Mouse (Mus musculus) C2C12 (cell line): Measurements from ENCODE around the gene Zbtb16. TPM values are rescaled to one million over a fixed set of nuclear protein-coding genes. Genes with fewer than 3 reads are reported as not detected.

Experiments
- H3K27me3 ChIP-seq: one replicate; pipeline ENCODE4 v1.6.1; 2011; ENCODE audit not compliant: control insufficient read depth, insufficient read depth, insufficient read length
- H3K36me3 ChIP-seq: one replicate; pipeline ENCODE4 v1.6.1; 2011; ENCODE audit not compliant: control insufficient read depth, insufficient read depth
- H3K4me3 ChIP-seq: one replicate; pipeline ENCODE4 v1.5.1; 2011; ENCODE audit warnings: mild to moderate bottlenecking, control low read depth; ENCODE audit not compliant: poor library complexity, insufficient read depth, severe bottlenecking
- H3K79me2 ChIP-seq: one replicate; pipeline ENCODE4 v1.6.1; 2011; ENCODE audit not compliant: control insufficient read depth, insufficient read depth
- H3K79me3 ChIP-seq: one replicate; pipeline ENCODE4 v1.6.1; 2011; ENCODE audit warnings: low read depth, control low read depth
- H3ac ChIP-seq: one replicate; pipeline ENCODE3; 2011; ENCODE audit warnings: low read depth; ENCODE audit not compliant: control insufficient read depth, insufficient read length
- CEBPB ChIP-seq: IDR thresholded peaks from one replicate; pipeline ENCODE4 v1.6.1; 2011; ENCODE audit warnings: low read depth, mild to moderate bottlenecking, control low read depth, moderate library complexity
- CTCF ChIP-seq: IDR thresholded peaks from one replicate; pipeline ENCODE4 v1.5.1; 2011; ENCODE audit not compliant: control insufficient read depth, insufficient read depth, insufficient read length
- FOSL1 ChIP-seq: IDR thresholded peaks from one replicate; pipeline ENCODE4 v1.8.0; 2011; ENCODE audit warnings: mild to moderate bottlenecking, low read length; ENCODE audit not compliant: poor library complexity, insufficient read depth, severe bottlenecking
- MAX ChIP-seq: IDR thresholded peaks from one replicate; pipeline ENCODE4 v1.6.1; 2011; ENCODE audit warnings: mild to moderate bottlenecking, control low read depth
- MYOD1 ChIP-seq: IDR thresholded peaks from one replicate; pipeline ENCODE4 v1.6.1; 2011; ENCODE audit warnings: low read depth; ENCODE audit not compliant: control insufficient read depth, insufficient read length
- MYOG ChIP-seq: IDR thresholded peaks from one replicate; pipeline ENCODE4 v1.6.1; 2011; ENCODE audit not compliant: control insufficient read depth, insufficient read length; ENCODE audit errors: extremely low read depth
- USF1 ChIP-seq: IDR thresholded peaks from one replicate; pipeline ENCODE4 v1.6.1; 2011; ENCODE audit warnings: low read depth, mild to moderate bottlenecking, control low read depth, moderate library complexity
- polyA plus RNA-seq: library from polyadenylated mRNA; unstranded; fragments of >200 nt; fragmentation: generic; extraction: Trizol; gene quantifications from one replicate; pipeline ENCODE4 v1.2.1, GENCODE M21; 2012; ENCODE audit warnings: missing spikeins

Zbtb16 gene
- polyA plus RNA-seq, 1 experiment: not detected

GRCm38 (mm10) chr9:48655525-48656169 lies 180.4 kb downstream of the Zbtb16 start:
- no peaks in the 10 kb centered on the region for H3K36me3 ChIP-seq
- TF ChIP-seq FOSL1 (no peak), CEBPB (no peak), USF1 (no peak), MAX (no peak), MYOG (no peak), MYOD1 (no peak), CTCF (no peak)
- no peaks in the 10 kb centered on the region for H3K79me2 ChIP-seq
- H3K27me3 ChIP-seq: no peaks in the 10 kb centered on the region
- H3ac ChIP-seq: no peak overlapping the region
- no peaks in the 10 kb centered on the region for H3K79me3 ChIP-seq
- H3K4me3 ChIP-seq: no peak overlapping the region

- Histone ChIP-seq H3K4me3 (no peak overlapping the region), H3ac (no peak overlapping the region), H3K36me3 (no peaks in the 10 kb centered on the region), H3K79me2 (no peaks in the 10 kb centered on the region), H3K79me3 (no peaks in the 10 kb centered on the region), H3K27me3 (peaks cover 5% of the 10 kb centered on the region)
- no peak for TF ChIP-seq MYOG
- no peak for TF ChIP-seq USF1
- TF ChIP-seq CEBPB: no peak
- TF ChIP-seq CTCF: no peak
- TF ChIP-seq FOSL1: no peak
- no peak for TF ChIP-seq MYOD1
- TF ChIP-seq MAX: no peak
Measured at GRCm38 (mm10) chr9:48654730-48655129, 181.3 kb downstream of the Zbtb16 start.

- H3ac ChIP-seq: no peak overlapping the region
- H3K36me3 ChIP-seq: no peaks in the 10 kb centered on the region
- TF ChIP-seq FOSL1 (no peak), USF1 (no peak), MYOG (no peak), CEBPB (no peak), MAX (no peak), CTCF (no peak), MYOD1 (no peak)
- no peaks in the 10 kb centered on the region for H3K79me3 ChIP-seq
- no peaks in the 10 kb centered on the region for H3K79me2 ChIP-seq
- H3K27me3 ChIP-seq: peaks cover 14% of the 10 kb centered on the region
- no peak overlapping the region for H3K4me3 ChIP-seq
Measured at GRCm38 (mm10) chr9:48653399-48654070, 182.5 kb downstream of the Zbtb16 start.

DNA sequence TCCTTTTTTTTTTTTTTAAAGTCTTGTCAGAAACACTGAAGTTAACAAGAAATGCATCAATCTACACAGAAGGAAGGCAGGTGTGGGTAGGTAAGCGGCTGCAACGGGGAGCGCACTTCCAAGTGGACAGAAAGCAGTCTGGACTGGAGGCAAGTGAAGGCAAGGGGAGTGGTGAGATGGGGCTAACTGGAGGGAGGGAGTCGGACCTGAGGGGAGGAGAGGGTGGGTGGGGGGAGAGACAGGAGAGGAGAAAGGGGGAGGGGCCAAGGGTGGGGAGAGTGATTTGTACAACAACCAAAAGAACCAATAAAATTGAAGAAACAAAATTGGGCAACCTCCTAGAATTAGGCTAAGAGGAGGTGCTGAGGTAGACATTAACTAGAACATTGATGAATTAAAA lies 184.0 kb downstream of the Zbtb16 start:
- Histone ChIP-seq H3K27me3 (peaks cover 26% of the 10 kb centered on the region), H3K36me3 (no peaks in the 10 kb centered on the region), H3K79me3 (no peaks in the 10 kb centered on the region), H3K4me3 (no peak overlapping the region), H3ac (no peak overlapping the region), H3K79me2 (no peaks in the 10 kb centered on the region)
- TF ChIP-seq MYOG: no peak
- no peak for TF ChIP-seq CEBPB
- TF ChIP-seq FOSL1: no peak
- TF ChIP-seq MAX: no peak
- TF ChIP-seq MYOD1: no peak
- no peak for TF ChIP-seq CTCF
- no peak for TF ChIP-seq USF1

DNA sequence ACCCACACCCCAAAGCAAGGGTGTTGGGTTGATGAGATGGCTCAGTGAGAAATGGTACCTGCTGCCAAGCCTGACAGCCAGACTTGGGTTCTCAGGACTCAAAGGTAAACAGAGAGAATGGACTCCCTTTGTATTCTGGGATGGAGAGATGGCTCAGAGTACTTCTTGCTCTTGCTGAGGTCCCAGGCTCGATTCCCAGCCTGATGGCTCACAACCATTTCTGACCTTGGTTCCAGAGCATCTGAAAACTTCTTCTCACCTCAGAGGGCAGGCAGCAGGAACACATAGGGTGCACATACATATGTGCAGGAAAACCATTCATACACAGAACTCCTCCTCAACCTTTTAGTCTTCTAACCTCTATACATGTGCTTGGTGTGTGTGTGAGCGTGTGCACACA lies 185.2 kb downstream of the Zbtb16 start:
- Histone ChIP-seq H3K4me3 (no peak overlapping the region), H3K36me3 (no peaks in the 10 kb centered on the region), H3K79me3 (no peaks in the 10 kb centered on the region), H3K79me2 (no peaks in the 10 kb centered on the region), H3K27me3 (peaks cover 26% of the 10 kb centered on the region), H3ac (no peak overlapping the region)
- no peak for TF ChIP-seq MYOG
- no peak for TF ChIP-seq MAX
- no peak for TF ChIP-seq CTCF
- no peak for TF ChIP-seq CEBPB
- no peak for TF ChIP-seq USF1
- TF ChIP-seq FOSL1: no peak
- no peak for TF ChIP-seq MYOD1
